Mouse (Mus musculus) liver, embryonic 11.5 days (tissue): ENCODE measurements around the gene Ankdd1a. TPM values are rescaled to one million over a fixed set of nuclear protein-coding genes. Genes with fewer than 3 reads are reported as not detected.

Experiments used
- ATAC-seq: fragments of 200-750 bp; cut with Nextera tagmentation; replicated peaks from 2 replicates; pipeline ENCODE4 v1.8.0; 2017; ENCODE audit warnings: moderate number of reproducible peaks, mild to moderate bottlenecking, moderate TSS enrichment, moderate library complexity; ENCODE audit not compliant: low FRiP score
- DNase-seq: peaks from one replicate; pipeline ENCODE4 v3.0.0-alpha.2; 2017; ENCODE audit warnings: low spot score
- H3K27ac ChIP-seq: fragments of 300-500 bp; sonication (generic); 2 replicates; pipeline ENCODE4 v1.5.1; 2014; ENCODE audit warnings: mild to moderate bottlenecking, low read depth, low read length, control low read depth
- H3K27me3 ChIP-seq: fragments of 300-500 bp; sonication (generic); replicated peaks from 2 replicates; pipeline ENCODE4 v1.6.1; 2014; ENCODE audit warnings: low read length, mixed read lengths; ENCODE audit not compliant: control insufficient read depth, insufficient read depth
- H3K36me3 ChIP-seq: fragments of 300-500 bp; sonication (generic); 2 replicates; pipeline ENCODE4 v1.6.1; 2014; ENCODE audit warnings: mild to moderate bottlenecking, low read length, moderate library complexity, mixed read lengths; ENCODE audit not compliant: control insufficient read depth, insufficient read depth
- H3K4me1 ChIP-seq: fragments of 300-500 bp; sonication (generic); replicated peaks from 2 replicates; pipeline ENCODE4 v1.6.1; 2014; ENCODE audit warnings: low read length, mixed read lengths; ENCODE audit not compliant: control insufficient read depth, insufficient read depth
- H3K4me2 ChIP-seq: fragments of 300-500 bp; sonication (generic); 2 replicates; pipeline ENCODE4 v1.6.1; 2014; ENCODE audit warnings: mild to moderate bottlenecking, control low read depth, moderate library complexity
- H3K4me3 ChIP-seq: fragments of 300-500 bp; sonication (generic); 2 replicates; pipeline ENCODE4 v1.5.1; 2014; ENCODE audit warnings: low read depth, low read length, control low read depth
- H3K9ac ChIP-seq: fragments of 300-500 bp; sonication (generic); 2 replicates; pipeline ENCODE4 v1.6.1; 2014; ENCODE audit warnings: low read depth, low read length, control low read depth
- H3K9me3 ChIP-seq: fragments of 300-500 bp; sonication (generic); 2 replicates; pipeline ENCODE4 v1.6.1; 2016; ENCODE audit warnings: low read length, inconsistent platforms, mixed read lengths; ENCODE audit not compliant: control insufficient read depth
- WGBS: fragments of 180-500 bp; shearing (Covaris S2); extraction: QIAGEN DNeasy Blood & Tissue Kit; methylation state at CpG from one replicate; pipeline ENCODE4 v1.1.7; 2014; 5-methylcytosine and 5-hydroxymethylcytosine counted together
- polyA plus RNA-seq: library from polyadenylated mRNA; unstranded; fragments of >200 nt; fragmentation: Nextera tagmentation; extraction: Ambion mirVana; gene quantifications from 2 replicates; pipeline ENCODE4 v1.2.1, GENCODE M21; 2014

Gene Ankdd1a
- polyA plus RNA-seq, 1 experiment from 2014 or later = not detected

GRCm38 (mm10) chr9:65502721-65503505 is 17.1 kb downstream of the Ankdd1a start:
- ATAC-seq (no peak; the same call in 1 of the 2 replicates), DNase-seq (no peak)
- Histone ChIP-seq H3K4me1 (no peaks in the 10 kb centered on the region), H3K36me3 (no peaks in the 10 kb centered on the region), H3K9ac (no peak overlapping the region), H3K9me3 (no peaks in the 10 kb centered on the region), H3K4me3 (no peak overlapping the region), H3K4me2 (no peak overlapping the region), H3K27ac (no peak overlapping the region), H3K27me3 (no peaks in the 10 kb centered on the region)
- 79% methylated on average over 21 of the region's 21 CpGs for WGBS

- Histone ChIP-seq H3K4me2 (no peak overlapping the region), H3K9ac (no peak overlapping the region), H3K36me3 (no peaks in the 10 kb centered on the region), H3K4me3 (no peak overlapping the region), H3K27me3 (no peaks in the 10 kb centered on the region), H3K9me3 (no peaks in the 10 kb centered on the region), H3K4me1 (no peaks in the 10 kb centered on the region), H3K27ac (no peak overlapping the region)
- no peak for DNase-seq
- WGBS = 52% methylated on average over 8 of the region's 8 CpGs
- no peak for ATAC-seq
Measured at GRCm38 (mm10) chr9:65502146-65502545, 17.8 kb downstream of the Ankdd1a start.

- Histone ChIP-seq H3K9ac (no peak overlapping the region), H3K36me3 (no peaks in the 10 kb centered on the region), H3K27ac (no peak overlapping the region), H3K4me2 (no peak overlapping the region), H3K9me3 (no peaks in the 10 kb centered on the region), H3K4me1 (no peaks in the 10 kb centered on the region), H3K27me3 (no peaks in the 10 kb centered on the region), H3K4me3 (no peak overlapping the region)
- DNase-seq (no peak), ATAC-seq (no peak)
- WGBS = 86% methylated on average over 4 of the region's 4 CpGs
Measured at GRCm38 (mm10) chr9:65492851-65493250, 27.1 kb downstream of the Ankdd1a start.

GRCm38 (mm10) chr9:65492351-65492750 is 27.6 kb downstream of the Ankdd1a start:
- Histone ChIP-seq H3K4me2 (no peak overlapping the region), H3K27ac (no peak overlapping the region), H3K9ac (no peak overlapping the region), H3K27me3 (no peaks in the 10 kb centered on the region), H3K4me1 (no peaks in the 10 kb centered on the region), H3K9me3 (no peaks in the 10 kb centered on the region), H3K36me3 (no peaks in the 10 kb centered on the region), H3K4me3 (no peak overlapping the region)
- ATAC-seq (no peak), DNase-seq (no peak)
- 76% methylated on average over 2 of the region's 2 CpGs for WGBS

- ATAC-seq = no peak
- no peak overlapping the region for H3K4me3 ChIP-seq
Measured at GRCm38 (mm10) chr9:65491476-65491875, 28.5 kb downstream of the Ankdd1a start.

GRCm38 (mm10) chr9:65480071-65480470 is 39.9 kb downstream of the Ankdd1a start:
- H3K4me1 ChIP-seq = no peaks in the 10 kb centered on the region
- WGBS = 84% methylated on average over 5 of the region's 5 CpGs
- H3K9ac ChIP-seq = no peak overlapping the region
- ATAC-seq = no peak
- H3K36me3 ChIP-seq = peaks cover 15% of the 10 kb centered on the region
- H3K9me3 ChIP-seq = no peaks in the 10 kb centered on the region
- H3K4me2 ChIP-seq = no peak overlapping the region
- no peaks in the 10 kb centered on the region for H3K27me3 ChIP-seq
- H3K27ac ChIP-seq = no peak overlapping the region
- DNase-seq = no peak
- no peak overlapping the region for H3K4me3 ChIP-seq

More at GRCm38 (mm10) chr9:65491476-65491875, 28.5 kb downstream of the Ankdd1a start:
- no peak overlapping the region for H3K27ac ChIP-seq
- WGBS = 82% methylated on average over 3 of the region's 3 CpGs
- no peaks in the 10 kb centered on the region for H3K27me3 ChIP-seq
- no peaks in the 10 kb centered on the region for H3K36me3 ChIP-seq
- no peak overlapping the region for H3K9ac ChIP-seq
- no peak overlapping the region for H3K4me2 ChIP-seq
- no peak for DNase-seq
- H3K9me3 ChIP-seq = no peaks in the 10 kb centered on the region
- no peaks in the 10 kb centered on the region for H3K4me1 ChIP-seq

- H3K36me3 ChIP-seq = peaks cover 6% of the 10 kb centered on the region; the same call in 1 of the 2 replicates
Measured at GRCm38 (mm10) chr9:65479158-65479557, 40.8 kb downstream of the Ankdd1a start.

GRCm38 (mm10) chr9:65472769-65473168 is 47.2 kb downstream of the Ankdd1a start:
- H3K4me1 ChIP-seq = no peaks in the 10 kb centered on the region
- peaks cover 2% of the 10 kb centered on the region; the same call in 1 of the 2 replicates for H3K36me3 ChIP-seq
- H3K27ac ChIP-seq = no peak overlapping the region
- WGBS = 84% methylated on average over 4 of the region's 4 CpGs
- H3K27me3 ChIP-seq = no peaks in the 10 kb centered on the region
- no peaks in the 10 kb centered on the region for H3K9me3 ChIP-seq
- H3K4me3 ChIP-seq = no peak overlapping the region
- no peak overlapping the region for H3K9ac ChIP-seq
- H3K4me2 ChIP-seq = no peak overlapping the region
- DNase-seq (no peak), ATAC-seq (no peak)

More at GRCm38 (mm10) chr9:65479158-65479557, 40.8 kb downstream of the Ankdd1a start:
- no peak overlapping the region for H3K9ac ChIP-seq
- no peak overlapping the region for H3K27ac ChIP-seq
- no peak overlapping the region for H3K4me3 ChIP-seq
- WGBS = 78% methylated on average over 8 of the region's 8 CpGs
- no peaks in the 10 kb centered on the region for H3K4me1 ChIP-seq
- H3K27me3 ChIP-seq = no peaks in the 10 kb centered on the region
- no peak for ATAC-seq
- no peak overlapping the region for H3K4me2 ChIP-seq
- H3K9me3 ChIP-seq = no peaks in the 10 kb centered on the region
- DNase-seq = no peak

GRCm38 (mm10) chr9:65467686-65468085 is 52.3 kb downstream of the Ankdd1a start:
- no peak overlapping the region for H3K9ac ChIP-seq
- no peaks in the 10 kb centered on the region for H3K27me3 ChIP-seq
- H3K4me3 ChIP-seq = no peak overlapping the region
- no peaks in the 10 kb centered on the region for H3K4me1 ChIP-seq
- DNase-seq (no peak), ATAC-seq (no peak)
- 70% methylated on average over 11 of the region's 11 CpGs for WGBS
- no peak overlapping the region for H3K27ac ChIP-seq
- no peaks in the 10 kb centered on the region for H3K9me3 ChIP-seq
- no peak overlapping the region for H3K4me2 ChIP-seq
- H3K36me3 ChIP-seq = peaks cover 8% of the 10 kb centered on the region
